In genomic region chr2:77709206-77709794, GRCm38 (mm10) we compare ENCODE assay signal across 9 mouse cellular contexts.
DNase-seq lines count a peak whose midpoint lies in the region; ATAC-seq lines count a peak whose summit lies in the region.
"Had no signal": no experiment of that assay in that cellular context is flagged by ENCODE, and none has a peak within 500 bp of the region (broad histone marks: within the 10 kb centered on the region; RNA-seq: fewer than 3 reads in every experiment).

No protein-coding gene starts in this region.

- peak; percentile 37 for DNase-seq in right cerebral cortex, adult 18-20 months
- DNase-seq in right cerebral cortex, postnatal 14 days = no peak
- peak; percentile 31 for DNase-seq in c-Kit-positive CD71-positive TER-119-positive erythroid progenitor cells, embryonic 14.5 days (ENCODE audit: low spot score)
- peak; percentile 65 for DNase-seq in forelimb bud, embryonic 11.5 days (ENCODE audit: low read depth, low spot score)
- DNase-seq in kidney, adult 8-10 months = peak; percentile 18 to 22
- peak; percentile 23 for DNase-seq in right cerebral cortex, postnatal 25 days
- DNase-seq in gastrocnemius, adult 8-10 months (ENCODE audit: low spot score in 2 of 2) = no peak

- no peaks in the 10 kb centered on the region for H3K9me3 ChIP-seq in lung, embryonic 15.5 days
- H3K9me3 ChIP-seq: neural tube, embryonic 12.5 days had no signal

- H3K36me3 ChIP-seq in lung, embryonic 15.5 days = no peaks in the 10 kb centered on the region
- H3K36me3 ChIP-seq: neural tube, embryonic 12.5 days had no signal

- no peak for ATAC-seq in lung, embryonic 15.5 days (ENCODE audit: borderline replicate concordance, extremely low read depth, low FRiP score, low TSS enrichment)

- no peak overlapping the region for H3K9ac ChIP-seq in lung, embryonic 15.5 days
- H3K9ac ChIP-seq: neural tube, embryonic 12.5 days had no signal

- no peaks in the 10 kb centered on the region for H3K27me3 ChIP-seq in lung, embryonic 15.5 days
- H3K27me3 ChIP-seq: neural tube, embryonic 12.5 days had no signal

- no peak overlapping the region for H3K27ac ChIP-seq in lung, embryonic 15.5 days
- H3K27ac ChIP-seq: neural tube, embryonic 12.5 days had no signal

- H3K4me1 ChIP-seq in lung, embryonic 15.5 days = no peaks in the 10 kb centered on the region

- H3K4me2 ChIP-seq in lung, embryonic 15.5 days = peak overlapping the region; percentile 42
- H3K4me2 ChIP-seq: neural tube, embryonic 12.5 days had no signal

- 28% methylated on average over 7 of the region's 7 CpGs for WGBS in lung, embryonic 15.5 days

- H3K4me3 ChIP-seq in lung, embryonic 15.5 days = no peak overlapping the region
- H3K4me3 ChIP-seq: neural tube, embryonic 12.5 days had no signal

Comparison
In these comparisons a context has a peak if more than half of its experiments do, and no peak if none do; other contexts are left out.
1. DNase-seq: peak in right cerebral cortex, adult 18-20 months (single experiment), c-Kit-positive CD71-positive TER-119-positive erythroid progenitor cells, embryonic 14.5 days (single experiment), forelimb bud, embryonic 11.5 days (single experiment), kidney, adult 8-10 months (2 of 2) and right cerebral cortex, postnatal 25 days (single experiment); none in right cerebral cortex, postnatal 14 days (single experiment) and gastrocnemius, adult 8-10 months (0 of 2).